Mouse (Mus musculus) heart, adult 2 months (tissue): ENCODE data around the gene Bdkrb1. TPM values are rescaled to one million over a fixed set of nuclear protein-coding genes. Genes with fewer than 3 reads are reported as not detected.
A peak's percentile ranks its signal among the peaks of the same experiment; 100 is the strongest.

Experiments used
- DNase-seq, 2 experiments: peaks; one replicate each; pipeline ENCODE4 v3.0.0; 2021
- H3K27ac ChIP-seq: fragments of 200-600 bp; 2 replicates; pipeline ENCODE4 v1.8.1; 2022
- H3K27me3 ChIP-seq: fragments of 200-500 bp; 2 replicates; pipeline ENCODE4 v1.6.1; 2012; ENCODE audit warnings: mild to moderate bottlenecking, low read length, inconsistent platforms, mixed read lengths; ENCODE audit not compliant: control insufficient read depth, insufficient read depth
- H3K36me3 ChIP-seq: fragments of 200-500 bp; 2 replicates; pipeline ENCODE4 v1.6.1; 2012; ENCODE audit warnings: low read length, inconsistent platforms; ENCODE audit not compliant: control insufficient read depth, insufficient read depth
- H3K4me1 ChIP-seq: fragments of 200-500 bp; 2 replicates; pipeline ENCODE4 v1.6.1; 2011; ENCODE audit warnings: low read length; ENCODE audit not compliant: control insufficient read depth, insufficient read depth
- H3K4me3 ChIP-seq: fragments of 200-600 bp; 2 replicates; pipeline ENCODE4 v1.8.1; 2022
- H3K79me2 ChIP-seq: fragments of 200-500 bp; replicated peaks from 2 replicates; pipeline ENCODE4 v1.6.1; 2012; ENCODE audit warnings: mild to moderate bottlenecking, inconsistent platforms, low read length, moderate library complexity, mixed read lengths; ENCODE audit not compliant: control insufficient read depth, insufficient read depth
- H3K9ac ChIP-seq: fragments of 200-500 bp; 2 replicates; pipeline ENCODE4 v1.6.1; 2012; ENCODE audit warnings: low read depth, mild to moderate bottlenecking, control low read depth, inconsistent platforms, low read length, mixed read lengths
- CTCF ChIP-seq: fragments of 200-600 bp; IDR thresholded peaks from 2 replicates; pipeline ENCODE4 v1.8.1; 2022; ENCODE audit warnings: antibody characterized with exemption, mild to moderate bottlenecking, moderate library complexity
- EP300 ChIP-seq: fragments of 200-500 bp; IDR thresholded peaks from 2 replicates; pipeline ENCODE4 v1.6.1; 2011; ENCODE audit warnings: low read depth, low read length, control low read depth; ENCODE audit not compliant: insufficient read depth
- POLR2A ChIP-seq: fragments of 200-500 bp; IDR thresholded peaks from 2 replicates; pipeline ENCODE4 v1.6.1; 2011; ENCODE audit warnings: mild to moderate bottlenecking, low read depth, low read length, control low read depth; ENCODE audit not compliant: insufficient read depth
- WGBS: fragments of 180-500 bp; shearing (Covaris S2); methylation state at CpG from one replicate; pipeline ENCODE4 v1.1.7; 2018; 5-methylcytosine and 5-hydroxymethylcytosine counted together
- intact Hi-C: fragments of 180-260 bp; cut with DNase I; formaldehyde crosslinking; loops from one replicate; pipeline ENCODE4 v1.15.1; 2025
- polyA plus RNA-seq: library from polyadenylated mRNA; depleted of rRNA; stranded (reverse); fragments of >200 nt; gene quantifications from 2 replicates; pipeline ENCODE4 v1.2.3, GENCODE M21; 2012
- total RNA-seq, 2 experiments: library from RNA; stranded (reverse); gene quantifications; 2 replicates each; pipeline ENCODE4 v1.2.3; 2021

The Bdkrb1 gene
- total and polyA plus RNA-seq, 3 experiments, result 0.10 TPM; not detected in 2

GRCm38 (mm10) chr12:105562056-105562820, 40.6 kb upstream of the Bdkrb1 start:
- TF ChIP-seq CTCF (no peak), POLR2A (no peak), EP300 (no peak)
- Histone ChIP-seq H3K36me3 (no peaks in the 10 kb centered on the region), H3K27me3 (peaks cover 3% of the 10 kb centered on the region; the same call in 1 of the 2 replicates), H3K9ac (no peak overlapping the region), H3K79me2 (no peaks in the 10 kb centered on the region), H3K4me3 (peak overlapping the region; percentile 35), H3K4me1 (peaks cover 10% of the 10 kb centered on the region), H3K27ac (peak overlapping the region; percentile 7; the same call in 1 of the 2 replicates)
- peak; percentile 39 to 58 for DNase-seq
- 33% methylated on average over 8 of the region's 8 CpGs for WGBS
- intact Hi-C loops, result no loop called here

- H3K9ac ChIP-seq, result peak within 1 kb of the TSS; percentile 18; the same call in 1 of the 2 replicates
- intact Hi-C loops, result no loop called here
- 13% methylated on average over 25 of the region's 25 CpGs for WGBS
These were observed 39.8 kb upstream of the Bdkrb1 start, which contains the start of gene Bdkrb2 for GRCm38 (mm10) chr12:105562936-105563680. Bdkrb2 (plus strand) TSS chr12:105563226.

GRCm38 (mm10) chr12:105563726-105564275, 39.1 kb upstream of the Bdkrb1 start:
- peaks cover 3% of the 10 kb centered on the region; the same call in 1 of the 2 replicates for H3K27me3 ChIP-seq
- no peak for DNase-seq
- H3K79me2 ChIP-seq, result no peaks in the 10 kb centered on the region
- 19% methylated on average over 25 of the region's 25 CpGs for WGBS
- peak overlapping the region; percentile 35; the same call in 1 of the 2 replicates for H3K4me3 ChIP-seq
- peaks cover 7% of the 10 kb centered on the region for H3K4me1 ChIP-seq
- intact Hi-C loops, result no loop called here
- H3K9ac ChIP-seq, result no peak overlapping the region; the same call in 1 of the 2 replicates
- H3K36me3 ChIP-seq, result no peaks in the 10 kb centered on the region
- no peak overlapping the region for H3K27ac ChIP-seq
- TF ChIP-seq POLR2A (no peak), EP300 (no peak), CTCF (no peak)

More at GRCm38 (mm10) chr12:105562936-105563680, 39.8 kb upstream of the Bdkrb1 start, which contains the start of gene Bdkrb2:
- peak; percentile 52 to 58 for DNase-seq
- H3K4me3 ChIP-seq, result peak within 1 kb of the TSS; percentile 35
- TF ChIP-seq CTCF (no peak), POLR2A (no peak), EP300 (no peak)
- peak within 1 kb of the TSS; percentile 24; the same call in 1 of the 2 replicates for H3K27ac ChIP-seq
- no peaks in the 10 kb centered on the region for H3K36me3 ChIP-seq
- peaks cover 3% of the 10 kb centered on the region; the same call in 1 of the 2 replicates for H3K27me3 ChIP-seq
- peaks cover 7% of the 10 kb centered on the region for H3K4me1 ChIP-seq
- H3K79me2 ChIP-seq, result no peaks in the 10 kb centered on the region

- 84% methylated on average over 5 of the region's 5 CpGs for WGBS
- intact Hi-C loops, result no loop called here
These were observed 37.7 kb upstream of the Bdkrb1 start for GRCm38 (mm10) chr12:105565221-105565620.

GRCm38 (mm10) chr12:105571867-105572266, 31.0 kb upstream of the Bdkrb1 start:
- Histone ChIP-seq H3K27me3 (no peaks in the 10 kb centered on the region), H3K4me3 (no peak overlapping the region), H3K9ac (no peak overlapping the region), H3K4me1 (no peaks in the 10 kb centered on the region), H3K27ac (no peak overlapping the region), H3K79me2 (no peaks in the 10 kb centered on the region), H3K36me3 (no peaks in the 10 kb centered on the region)
- TF ChIP-seq CTCF (no peak), POLR2A (no peak)
- 83% methylated on average over 3 of the region's 3 CpGs for WGBS
- intact Hi-C loops, result no loop called here
- no peak for DNase-seq

More at GRCm38 (mm10) chr12:105565221-105565620, 37.7 kb upstream of the Bdkrb1 start:
- DNase-seq, result no peak
- Histone ChIP-seq H3K27me3 (peaks cover 3% of the 10 kb centered on the region; the same call in 1 of the 2 replicates), H3K4me3 (no peak overlapping the region), H3K9ac (no peak overlapping the region), H3K79me2 (no peaks in the 10 kb centered on the region), H3K36me3 (no peaks in the 10 kb centered on the region), H3K4me1 (peaks cover 7% of the 10 kb centered on the region), H3K27ac (no peak overlapping the region)
- TF ChIP-seq CTCF, result no peak
- no peak for TF ChIP-seq EP300
- no peak for TF ChIP-seq POLR2A
